Mouse (Mus musculus) E14TG2a.4 (cell line): ENCODE data around the gene Slc11a1.

Source experiments
- CTCF ChIP-seq: conservative IDR thresholded peaks from 2 replicates; pipeline ENCODE4 v1.5.1; 2014; ENCODE audit warnings: low read length
- POU5F1 ChIP-seq: IDR thresholded peaks from 2 replicates; pipeline ENCODE4 v1.6.1; 2014; ENCODE audit warnings: low read length, borderline replicate concordance

DNA sequence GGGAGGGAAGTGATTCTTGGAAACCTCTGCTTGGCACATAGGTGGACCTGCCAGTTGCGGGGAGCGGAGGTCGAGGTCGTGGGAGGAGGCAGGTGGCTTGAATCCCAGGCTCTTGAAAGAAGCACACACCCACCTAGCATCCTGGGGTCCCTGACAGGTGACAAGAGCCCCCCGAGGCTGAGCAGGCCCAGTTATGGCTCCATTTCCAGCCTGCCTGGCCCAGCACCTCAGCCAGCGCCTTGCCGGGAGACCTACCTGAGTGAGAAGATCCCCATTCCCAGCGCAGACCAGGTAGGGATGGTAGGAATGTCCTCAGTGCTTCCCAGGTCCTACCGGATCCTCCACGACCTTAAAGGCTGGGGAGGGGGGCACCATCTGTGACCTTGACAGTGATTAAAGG lies 566 bp downstream of the Slc11a1 start:
- TF ChIP-seq CTCF (no peak), POU5F1 (no peak)
